Mouse (Mus musculus) intestine, embryonic 15.5 days (tissue): Measurements from ENCODE around the gene Rtl8a. TPM values are rescaled to one million over a fixed set of nuclear protein-coding genes. Genes with fewer than 3 reads are reported as not detected.
A peak's percentile ranks its signal among the peaks of the same experiment; 100 is the strongest.
"Not testable (repeated sequence)": the region's sequence is repeated elsewhere in the genome, so short reads cannot be mapped to it uniquely, and the experiment has no call there.

Experiments used
- ATAC-seq: fragments of 200-750 bp; cut with Nextera tagmentation; 2 replicates; pipeline ENCODE4 v1.8.0; 2017; ENCODE audit warnings: moderate TSS enrichment, moderate library complexity
- H3K27ac ChIP-seq: fragments of 300-500 bp; sonication (generic); 2 replicates; pipeline ENCODE4 v1.5.1; 2015; ENCODE audit warnings: mild to moderate bottlenecking, inconsistent platforms
- H3K27me3 ChIP-seq: fragments of 300-500 bp; sonication (generic); replicated peaks from 2 replicates; pipeline ENCODE4 v1.6.1; 2015; ENCODE audit warnings: inconsistent platforms
- H3K36me3 ChIP-seq: fragments of 300-500 bp; sonication (generic); 2 replicates; pipeline ENCODE4 v1.6.1; 2015; ENCODE audit warnings: inconsistent platforms
- H3K4me1 ChIP-seq: fragments of 300-500 bp; sonication (generic); replicated peaks from 2 replicates; pipeline ENCODE4 v1.6.1; 2015; ENCODE audit warnings: inconsistent platforms
- H3K4me2 ChIP-seq: fragments of 300-500 bp; sonication (generic); replicated peaks from 2 replicates; pipeline ENCODE4 v1.6.1; 2015; ENCODE audit warnings: mild to moderate bottlenecking, inconsistent platforms
- H3K4me3 ChIP-seq: fragments of 300-500 bp; sonication (generic); replicated peaks from 2 replicates; pipeline ENCODE4 v1.5.1; 2015; ENCODE audit warnings: inconsistent platforms
- H3K9ac ChIP-seq: fragments of 300-500 bp; sonication (generic); 2 replicates; pipeline ENCODE4 v1.6.1; 2015; ENCODE audit warnings: inconsistent platforms
- H3K9me3 ChIP-seq: fragments of 300-500 bp; sonication (generic); 2 replicates; pipeline ENCODE4 v1.6.1; 2016; ENCODE audit warnings: inconsistent platforms
- WGBS: fragments of 180-500 bp; shearing (Covaris S2); methylation state at CpG from one replicate; pipeline ENCODE4 v1.1.7; 2015; 5-methylcytosine and 5-hydroxymethylcytosine counted together
- polyA plus RNA-seq: library from polyadenylated mRNA; unstranded; fragments of >200 nt; fragmentation: Nextera tagmentation; extraction: Ambion mirVana; gene quantifications from 2 replicates; pipeline ENCODE4 v1.2.1, GENCODE M21; 2015

Rtl8a gene
- polyA plus RNA-seq, 1 experiment from 2014 or later: 52.1 TPM

DNA sequence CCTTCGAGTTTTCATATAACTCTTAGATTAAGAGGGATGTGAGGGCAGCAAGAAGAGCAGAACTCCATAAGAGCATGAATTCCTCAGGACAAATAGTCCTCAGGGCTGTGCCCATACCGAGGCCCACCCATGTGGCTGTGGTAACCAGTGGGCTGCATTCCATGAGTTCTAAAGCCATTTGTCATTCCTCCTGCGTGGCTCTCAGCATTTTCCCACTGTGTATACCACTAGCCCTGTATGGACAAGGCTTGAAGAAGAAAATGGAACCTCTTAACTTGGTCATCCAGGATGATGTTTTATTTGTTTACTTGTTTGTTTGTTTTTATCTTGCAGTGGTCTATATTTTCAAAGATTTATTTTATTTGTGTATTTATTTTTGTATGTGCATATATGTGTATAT is 5.4 kb downstream of the Rtl8a start:
- not testable (repeated sequence) for ATAC-seq, H3K9ac ChIP-seq, H3K36me3 ChIP-seq, H3K9me3 ChIP-seq, H3K4me1 ChIP-seq, H3K4me2 ChIP-seq, H3K27ac ChIP-seq, H3K4me3 ChIP-seq, H3K27me3 ChIP-seq
- WGBS: 57% methylated on average over 3 of the region's 3 CpGs

DNA sequence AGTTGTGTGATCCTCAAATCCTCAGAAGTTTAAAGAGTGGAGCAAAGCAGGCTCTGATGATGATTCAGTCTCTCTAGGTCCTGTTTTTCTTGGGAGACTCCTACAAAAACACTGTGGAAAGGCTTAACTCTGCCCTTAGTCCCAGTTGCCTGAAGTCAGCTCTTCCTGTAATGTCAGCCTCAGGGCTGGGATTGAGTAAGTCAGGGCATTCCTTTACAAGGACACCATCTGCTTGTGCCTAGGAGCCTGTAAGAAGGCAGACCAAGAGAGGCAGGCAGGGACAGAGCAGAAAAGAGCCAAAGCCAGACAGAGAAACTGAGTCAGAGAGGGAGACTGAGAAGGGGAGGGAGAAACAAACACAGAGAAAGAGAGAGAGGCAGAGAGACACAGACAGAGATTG is 32.1 kb downstream of the Rtl8a start:
- H3K4me3 ChIP-seq, ATAC-seq, H3K36me3 ChIP-seq, H3K27ac ChIP-seq, H3K27me3 ChIP-seq, H3K9ac ChIP-seq, H3K4me1 ChIP-seq, H3K4me2 ChIP-seq, H3K9me3 ChIP-seq: not testable (repeated sequence)

DNA sequence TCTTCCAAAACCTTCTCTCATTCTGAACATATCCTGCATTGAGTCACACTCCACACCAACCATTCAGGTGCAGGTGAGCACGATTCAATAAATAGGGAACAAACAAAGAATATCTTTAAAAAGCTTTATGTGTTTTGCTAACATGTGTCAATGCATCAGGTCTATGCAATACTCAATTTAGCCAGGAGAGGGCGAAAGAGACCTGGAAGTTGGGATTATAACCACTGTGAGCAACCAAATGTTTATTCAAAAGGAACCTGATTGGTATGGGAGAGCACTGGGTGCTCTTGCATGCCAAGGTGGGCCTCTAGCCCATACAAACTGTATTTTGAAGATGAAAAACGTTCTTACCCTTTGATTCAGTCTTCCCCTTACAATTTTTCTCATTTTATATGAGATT is 32.9 kb downstream of the Rtl8a start:
- Histone ChIP-seq H3K36me3 (no peaks in the 10 kb centered on the region), H3K4me2 (no peak overlapping the region), H3K9me3 (no peaks in the 10 kb centered on the region), H3K4me1 (no peaks in the 10 kb centered on the region), H3K9ac (no peak overlapping the region), H3K4me3 (no peak overlapping the region), H3K27ac (no peak overlapping the region), H3K27me3 (no peaks in the 10 kb centered on the region)
- 1% methylated on average over 3 of the region's 3 CpGs for WGBS
- ATAC-seq: no peak

GRCm38 (mm10) chrX:53608879-53609278 is 34.6 kb downstream of the Rtl8a start, which contains the start of gene Gm14597:
Gene Gm14597, minus strand, starts transcription at chrX:53608979.
- not testable (repeated sequence) for H3K9me3 ChIP-seq, ATAC-seq, H3K27ac ChIP-seq, H3K4me1 ChIP-seq, H3K27me3 ChIP-seq, H3K36me3 ChIP-seq
- WGBS: 77% methylated on average over 3 of the region's 4 CpGs
- peak within 1 kb of the TSS; percentile 40 for H3K4me3 ChIP-seq
- H3K4me2 ChIP-seq: peak within 1 kb of the TSS; percentile 65
- H3K9ac ChIP-seq: peak within 1 kb of the TSS; percentile 30

GRCm38 (mm10) chrX:53608122-53608813 is 35.2 kb downstream of the Rtl8a start:
- Histone ChIP-seq H3K4me1 (no peaks in the 10 kb centered on the region), H3K9me3 (no peaks in the 10 kb centered on the region), H3K4me2 (peak overlapping the region; percentile 65), H3K36me3 (no peaks in the 10 kb centered on the region), H3K9ac (peak overlapping the region; percentile 30), H3K27ac (no peak overlapping the region), H3K27me3 (no peaks in the 10 kb centered on the region), H3K4me3 (peak overlapping the region; percentile 40)
- peak; percentile 74 for ATAC-seq
- WGBS: 31% methylated on average over 18 of the region's 18 CpGs

DNA sequence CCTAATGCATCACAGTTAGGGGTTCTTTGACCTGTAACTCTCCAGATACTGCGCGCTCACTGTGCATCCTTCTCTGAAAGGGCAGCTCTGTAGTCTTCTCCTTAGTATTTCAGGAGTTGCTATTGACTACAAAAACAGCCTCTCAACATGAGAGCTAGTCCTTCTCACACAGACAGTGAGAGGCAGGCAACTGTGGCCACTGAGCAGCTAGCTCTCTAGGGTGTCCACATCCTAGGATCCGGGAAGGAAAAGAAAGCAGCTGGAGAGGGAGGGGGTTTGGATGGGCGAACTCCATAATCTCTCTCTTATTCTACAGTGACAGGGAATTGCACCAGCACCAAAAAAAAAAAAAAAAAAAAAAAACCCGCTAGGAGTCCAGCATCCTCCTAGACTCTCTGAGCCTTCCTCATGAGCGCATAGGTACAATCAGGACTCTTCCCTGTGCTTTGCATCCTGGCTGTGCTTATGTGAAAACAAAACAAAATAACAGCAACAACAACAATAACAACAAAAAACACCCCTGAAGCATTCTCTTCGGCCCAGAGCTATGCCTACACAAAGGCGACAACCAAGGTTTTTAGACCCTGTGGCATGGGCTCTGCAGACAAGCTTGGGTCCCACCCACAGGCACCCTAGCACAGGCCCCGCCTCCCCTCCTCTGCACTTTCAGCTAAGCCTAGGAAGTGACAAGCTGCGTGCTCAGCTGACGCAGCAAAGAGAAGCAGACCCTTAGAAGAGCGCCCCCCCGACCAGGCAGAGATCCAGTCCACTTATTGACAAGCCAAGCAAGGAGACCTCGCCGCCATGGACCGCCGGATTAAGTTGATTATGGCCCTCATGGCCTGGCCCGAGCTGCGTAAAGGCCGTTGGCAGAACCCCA is 36.0 kb downstream of the Rtl8a start, which contains the start of gene Rtl8c:
TSS of gene Rtl8c (plus strand) at position 791 of the 880 bp plus-strand sequence.
- 26% methylated on average over 20 of the region's 20 CpGs for WGBS
- peak; percentile 87 for ATAC-seq

DNA sequence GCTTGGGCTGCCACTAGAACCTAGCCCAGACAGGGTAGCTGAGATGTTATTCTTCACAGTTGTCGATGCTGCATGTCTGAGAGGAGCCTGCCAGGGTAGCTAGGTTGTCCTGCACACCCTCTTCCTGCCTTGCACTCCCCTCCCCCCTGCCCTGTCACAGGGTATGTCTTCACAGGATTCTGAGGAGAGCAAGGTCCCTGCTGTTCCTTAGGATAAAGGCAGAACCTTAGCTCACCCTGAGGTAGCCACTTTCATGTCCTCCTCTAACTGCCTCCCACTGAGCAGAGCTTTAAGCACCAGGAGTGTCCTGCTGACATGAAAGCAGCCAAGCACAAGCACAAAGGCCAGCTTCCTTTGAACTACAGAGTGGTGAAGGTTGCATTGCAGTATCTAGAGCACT is 37.3 kb downstream of the Rtl8a start:
- H3K9ac ChIP-seq, H3K4me2 ChIP-seq, H3K27me3 ChIP-seq, H3K27ac ChIP-seq, H3K36me3 ChIP-seq, H3K4me1 ChIP-seq, H3K9me3 ChIP-seq, ATAC-seq, H3K4me3 ChIP-seq: not testable (repeated sequence)
- 35% methylated on average over 1 of the region's 1 CpGs for WGBS

More for the DNA sequence above, 36.0 kb downstream of the Rtl8a start, which contains the start of gene Rtl8c:
- no peaks in the 10 kb centered on the region for H3K27me3 ChIP-seq
- no peaks in the 10 kb centered on the region for H3K9me3 ChIP-seq
- peak within 1 kb of the TSS; percentile 40 for H3K4me3 ChIP-seq
- no peaks in the 10 kb centered on the region for H3K36me3 ChIP-seq
- no peak within 1 kb of the TSS for H3K27ac ChIP-seq
- peak within 1 kb of the TSS; percentile 65 for H3K4me2 ChIP-seq
- H3K4me1 ChIP-seq: no peaks in the 10 kb centered on the region
- peak within 1 kb of the TSS; percentile 30 for H3K9ac ChIP-seq

DNA sequence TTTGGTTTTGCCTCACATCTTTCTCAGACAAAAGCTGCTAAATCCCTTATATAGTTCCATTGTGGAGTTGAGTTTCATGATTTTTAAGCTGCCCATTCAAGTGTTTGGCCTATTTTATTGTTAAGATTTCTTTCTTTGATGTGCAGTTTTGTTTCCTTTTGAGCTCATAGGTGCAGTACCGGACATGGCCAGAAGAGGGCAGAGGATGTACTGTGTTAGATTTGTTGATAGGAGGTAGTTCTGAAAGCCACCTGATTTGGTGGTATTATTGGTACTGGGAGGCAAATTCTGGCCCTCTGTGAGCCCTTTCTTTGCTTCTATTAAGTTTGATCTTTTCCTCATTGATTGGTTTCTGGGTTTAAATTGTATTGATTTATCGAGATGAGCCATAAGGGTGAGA is 43.5 kb downstream of the Rtl8a start:
- 47% methylated on average over 2 of the region's 2 CpGs for WGBS
- not testable (repeated sequence) for H3K9me3 ChIP-seq

More for the DNA sequence above, 43.5 kb downstream of the Rtl8a start:
- not testable (repeated sequence) for H3K9ac ChIP-seq, H3K27ac ChIP-seq, H3K4me3 ChIP-seq, ATAC-seq, H3K27me3 ChIP-seq, H3K36me3 ChIP-seq, H3K4me2 ChIP-seq, H3K4me1 ChIP-seq

Other genes with a start within 250 kb of the Rtl8a start
- gene Etd, start 208.8 kb downstream of the Rtl8a start, polyA plus RNA-seq: not detected in 2 replicates
- gene Rtl8c, start 35.6 kb downstream of the Rtl8a start, polyA plus RNA-seq: 26.1 and 28.0 TPM in 2 replicates
- gene Gm14597, start 34.7 kb downstream of the Rtl8a start, polyA plus RNA-seq: not detected in 2 replicates
- 46.8 and 47.3 TPM in 2 replicates for gene Rtl8b, start 26.7 kb upstream of the Rtl8a start, polyA plus RNA-seq
- 0.10 and 0.11 TPM in 2 replicates for gene 4930502E18Rik, start 81.1 kb upstream of the Rtl8a start, polyA plus RNA-seq
- 0.11 TPM in 1 of 2 replicates, not detected in the other for gene 1700013H16Rik, start 114.1 kb upstream of the Rtl8a start, polyA plus RNA-seq
- not detected in 2 replicates for gene Zfp36l3, start 132.7 kb upstream of the Rtl8a start, polyA plus RNA-seq
- 1.7 and 2.7 TPM in 2 replicates for gene Xlr, start 154.0 kb upstream of the Rtl8a start, polyA plus RNA-seq